Mouse (Mus musculus) bone marrow, adult 2 months (tissue): ENCODE measurements around the gene Dld.

ENCODE experiments used
- CTCF ChIP-seq: fragments of 200-500 bp; IDR thresholded peaks from 2 replicates; pipeline ENCODE4 v1.5.1; 2011; ENCODE audit warnings: low read length, control low read depth; ENCODE audit not compliant: control insufficient read depth, insufficient read depth
- POLR2A ChIP-seq: fragments of 200-500 bp; IDR thresholded peaks from 2 replicates; pipeline ENCODE4 v1.6.1; 2011; ENCODE audit warnings: low read depth, mild to moderate bottlenecking, control low read depth, low read length, borderline replicate concordance; ENCODE audit not compliant: control insufficient read depth

DNA sequence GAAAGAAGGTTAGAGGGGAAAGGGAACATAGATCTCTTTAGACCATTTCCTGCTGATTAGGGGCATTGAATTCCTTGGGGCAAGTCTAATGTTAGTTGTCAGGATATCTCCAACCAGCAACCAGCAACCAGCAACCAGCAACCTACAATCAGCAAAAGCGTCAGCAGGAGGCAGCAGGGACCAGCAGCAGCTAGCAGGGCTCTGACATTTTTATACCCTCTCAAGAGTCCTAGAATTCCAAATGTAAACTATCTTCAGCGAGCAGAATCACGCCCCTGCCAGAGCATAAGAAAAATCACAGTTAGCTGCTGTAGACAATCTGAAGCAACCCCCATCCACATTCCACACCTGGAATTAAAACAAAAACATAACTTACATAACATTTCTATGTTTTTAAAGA, 36.0 kb upstream of the Dld start:
- TF ChIP-seq CTCF (no peak), POLR2A (no peak)
